ENCODE assay signal across 19 mouse cellular contexts in genomic region chr16:61246387-61246786, GRCm38 (mm10).
DNase-seq lines count a peak whose midpoint lies in the region; TF ChIP-seq lines count a peak whose summit lies in the region.
"Had no signal": no experiment of that assay in that cellular context is flagged by ENCODE, and none has a peak within 500 bp of the region (broad histone marks: within the 10 kb centered on the region; RNA-seq: fewer than 3 reads in every experiment).

No protein-coding gene starts in this region.

- no peak for TF ChIP-seq CTCF in C2C12 (IDR thresholded peaks at IDR 0.05; ENCODE audit: control insufficient read depth, insufficient read depth, insufficient read length)
- no peak for TF ChIP-seq CTCF in thymus, adult 2 months (IDR thresholded peaks at IDR 0.05; ENCODE audit: borderline replicate concordance, control insufficient read depth, extremely low read depth, insufficient read depth, low read length, poor library complexity)

- H3K4me3 ChIP-seq in C2C12 (ENCODE audit: insufficient read depth, poor library complexity, severe bottlenecking) (no peak overlapping the region), myocyte (no peak overlapping the region)
- no peak overlapping the region for H3K4me3 ChIP-seq in thymus, adult 2 months (ENCODE audit: control insufficient read depth, insufficient read depth, low read length)
- H3K4me3 ChIP-seq: embryonic facial prominence, embryonic 10.5 days; embryonic facial prominence, embryonic 12.5 days; forebrain, embryonic 13.5 days; forebrain, embryonic 15.5 days had no signal

- no peak overlapping the region for H3K4me2 ChIP-seq in myocyte (ENCODE audit: low read depth)
- H3K4me2 ChIP-seq: embryonic facial prominence, embryonic 12.5 days; forebrain, embryonic 13.5 days; forebrain, embryonic 15.5 days had no signal

- no peaks in the 10 kb centered on the region for H3K4me1 ChIP-seq in thymus, adult 2 months (replicated peaks; ENCODE audit: control insufficient read depth, insufficient read depth, low read length)
- H3K4me1 ChIP-seq: embryonic facial prominence, embryonic 10.5 days; embryonic facial prominence, embryonic 12.5 days; forebrain, embryonic 13.5 days; forebrain, embryonic 15.5 days had no signal

- H3K27me3 ChIP-seq in C2C12 (ENCODE audit: control insufficient read depth, insufficient read depth, insufficient read length) (no peaks in the 10 kb centered on the region), myocyte (ENCODE audit: control insufficient read depth, insufficient read depth, insufficient read length) (no peaks in the 10 kb centered on the region)
- H3K27me3 ChIP-seq in thymus, adult 2 months (ENCODE audit: control insufficient read depth, insufficient read depth, low read length) = no peaks in the 10 kb centered on the region
- H3K27me3 ChIP-seq: CH12.LX; embryonic facial prominence, embryonic 12.5 days; forebrain, embryonic 13.5 days; forebrain, embryonic 15.5 days had no signal

- no peaks in the 10 kb centered on the region for H3K79me3 ChIP-seq in C2C12 (ENCODE audit: low read depth)

- H3K36me3 ChIP-seq in C2C12 (ENCODE audit: control insufficient read depth, insufficient read depth) = no peaks in the 10 kb centered on the region
- no peaks in the 10 kb centered on the region for H3K36me3 ChIP-seq in myocyte (ENCODE audit: control insufficient read depth, insufficient read depth)
- no peaks in the 10 kb centered on the region for H3K36me3 ChIP-seq in thymus, adult 2 months (ENCODE audit: control insufficient read depth, insufficient read depth, low read length)
- H3K36me3 ChIP-seq: embryonic facial prominence, embryonic 10.5 days; embryonic facial prominence, embryonic 12.5 days; forebrain, embryonic 15.5 days had no signal

- peak; percentile 7 for DNase-seq in ES-CJ7 (ENCODE audit: low read depth, low spot score)
- no peak for DNase-seq in thymus, adult 2 months
- DNase-seq in right cerebral cortex, postnatal 25 days = no peak
- DNase-seq: adrenal gland, adult 8-10 months; adrenal gland, postnatal 14 days; adrenal gland, postnatal 36 days; cerebellum, adult 11-12 months; cerebellum, adult 2 months; cerebellum, adult 9-10 months; cerebellum, postnatal 10 days; cerebellum, postnatal 25 days; forebrain, postnatal 0 days had no signal

- no peaks in the 10 kb centered on the region for H3K79me2 ChIP-seq in C2C12 (ENCODE audit: control insufficient read depth, insufficient read depth)
- H3K79me2 ChIP-seq in myocyte (ENCODE audit: control insufficient read depth, insufficient read depth) = no peaks in the 10 kb centered on the region

- H3ac ChIP-seq in C2C12 (ENCODE audit: control insufficient read depth, insufficient read length, low read depth) (no peak overlapping the region), myocyte (ENCODE audit: control insufficient read depth, insufficient read length) (no peak overlapping the region)

- WGBS in thymus, adult 2 months = 85% methylated on average over 6 of the region's 6 CpGs

- no peak for TF ChIP-seq POLR2A in myocyte (IDR thresholded peaks at IDR 0.05; ENCODE audit: insufficient read length, low read depth)
- TF ChIP-seq POLR2A in thymus, adult 2 months (IDR thresholded peaks at IDR 0.05; ENCODE audit: control insufficient read depth, extremely low read depth, insufficient read depth, low read length, poor library complexity) = no peak

- no peak overlapping the region for H3K27ac ChIP-seq in thymus, adult 2 months (ENCODE audit: control insufficient read depth, insufficient read depth, low read length)
- H3K27ac ChIP-seq: embryonic facial prominence, embryonic 10.5 days; embryonic facial prominence, embryonic 12.5 days; forebrain, embryonic 13.5 days; forebrain, embryonic 15.5 days had no signal

TF ChIP-seq in C2C12, 6 proteins besides CTCF, POLR2A, EP300 and RAD21:
- TF ChIP-seq USF1 (IDR thresholded peaks at IDR 0.05; ENCODE audit: low read depth) (no peak), CEBPB (IDR thresholded peaks at IDR 0.05; ENCODE audit: low read depth) (no peak), MAX (IDR thresholded peaks at IDR 0.05) (no peak), MYOD1 (IDR thresholded peaks at IDR 0.05; ENCODE audit: control insufficient read depth, insufficient read length, low read depth) (peak; percentile 17), FOSL1 (IDR thresholded peaks at IDR 0.05; ENCODE audit: insufficient read depth, low read length, poor library complexity, severe bottlenecking) (no peak), MYOG (IDR thresholded peaks at IDR 0.05; ENCODE audit: control insufficient read depth, extremely low read depth, insufficient read length) (no peak)
TF ChIP-seq in C2C12: peak in this region for 1.

TF ChIP-seq in myocyte, 11 proteins besides CTCF, POLR2A, EP300 and RAD21:
- TF ChIP-seq USF1 (IDR thresholded peaks at IDR 0.05; ENCODE audit: low read depth) (no peak), TCF12 (IDR thresholded peaks at IDR 0.05; ENCODE audit: insufficient read depth, poor library complexity, severe bottlenecking) (no peak), MAX (IDR thresholded peaks at IDR 0.05; ENCODE audit: low read depth) (no peak), MYOD1 (IDR thresholded peaks at IDR 0.05; ENCODE audit: control insufficient read depth in 1 of 3, insufficient read length in 2 of 3, low read depth in 2 of 3) (peak in 2 of 3 experiments; percentile 52 to 77), MYOG (IDR thresholded peaks at IDR 0.05; ENCODE audit: control insufficient read depth in 1 of 3, insufficient read depth in 1 of 3, insufficient read length in 2 of 3, low read depth in 2 of 3) (peak; percentile 20 to 77 (median 73)), E2F4 (IDR thresholded peaks at IDR 0.05; ENCODE audit: insufficient read depth) (no peak), SRF (IDR thresholded peaks at IDR 0.05; ENCODE audit: control insufficient read depth, insufficient read length, low read depth) (no peak)
TF ChIP-seq in myocyte: peak in this region for 2.
